Mouse (Mus musculus) hindbrain, embryonic 11.5 days (tissue): ENCODE measurements at regions not wholly inside any gene's neighbourhood (a gene's known extent, or its start where the extent isn't known, plus 50 kb on each side); places are given as distances from the start of the nearest gene placed in this dataset.

Source experiments
- ATAC-seq: fragments of 200-750 bp; cut with Nextera tagmentation; 2 replicates; pipeline ENCODE4 v1.8.0; 2017; ENCODE audit warnings: mild to moderate bottlenecking, moderate TSS enrichment, moderate library complexity; ENCODE audit not compliant: low FRiP score
- DNase-seq: peaks from one replicate; pipeline ENCODE4 v3.0.0-alpha.2; 2015; ENCODE audit warnings: low spot score
- H3K27ac ChIP-seq: fragments of 300-500 bp; sonication (generic); 2 replicates; pipeline ENCODE4 v1.5.1; 2014; ENCODE audit warnings: mild to moderate bottlenecking, low read depth, low read length
- H3K27me3 ChIP-seq: fragments of 300-500 bp; sonication (generic); 2 replicates; pipeline ENCODE4 v1.6.1; 2014; ENCODE audit warnings: mild to moderate bottlenecking, low read length, moderate library complexity, mixed read lengths; ENCODE audit not compliant: control insufficient read depth, insufficient read depth
- H3K36me3 ChIP-seq: fragments of 300-500 bp; sonication (generic); 2 replicates; pipeline ENCODE4 v1.6.1; 2014; ENCODE audit warnings: mild to moderate bottlenecking, low read length, moderate library complexity, mixed read lengths; ENCODE audit not compliant: control insufficient read depth, insufficient read depth
- H3K4me1 ChIP-seq: fragments of 300-500 bp; sonication (generic); replicated peaks from 2 replicates; pipeline ENCODE4 v1.6.1; 2014; ENCODE audit warnings: low read length, mixed read lengths; ENCODE audit not compliant: control insufficient read depth, insufficient read depth
- H3K4me2 ChIP-seq: fragments of 300-500 bp; sonication (generic); replicated peaks from 2 replicates; pipeline ENCODE4 v1.6.1; 2014; ENCODE audit warnings: mild to moderate bottlenecking, low read depth, low read length
- H3K4me3 ChIP-seq: fragments of 300-500 bp; sonication (generic); 2 replicates; pipeline ENCODE4 v1.5.1; 2014; ENCODE audit warnings: low read depth, low read length
- H3K9ac ChIP-seq: fragments of 300-500 bp; sonication (generic); 2 replicates; pipeline ENCODE4 v1.6.1; 2014; ENCODE audit warnings: low read depth, low read length
- H3K9me3 ChIP-seq: fragments of 300-500 bp; sonication (generic); 2 replicates; pipeline ENCODE4 v1.6.1; 2016; ENCODE audit warnings: low read length; ENCODE audit not compliant: control insufficient read depth
- WGBS: fragments of 180-500 bp; shearing (Covaris S2); extraction: QIAGEN DNeasy Blood & Tissue Kit; methylation state at CpG from one replicate; pipeline ENCODE4 v1.1.7; 2014; 5-methylcytosine and 5-hydroxymethylcytosine counted together

GRCm38 (mm10) chr5:148608178-148608577 lies 55.6 kb upstream of the Ubl3 start:
- 59% methylated on average over 9 of the region's 9 CpGs for WGBS
- H3K4me2 ChIP-seq = no peak overlapping the region
- no peaks in the 10 kb centered on the region for H3K4me1 ChIP-seq
- H3K27me3 ChIP-seq = no peaks in the 10 kb centered on the region
- no peaks in the 10 kb centered on the region for H3K9me3 ChIP-seq
- H3K36me3 ChIP-seq = no peaks in the 10 kb centered on the region
- ATAC-seq = no peak
- H3K9ac ChIP-seq = no peak overlapping the region
- H3K4me3 ChIP-seq = no peak overlapping the region
- no peak overlapping the region for H3K27ac ChIP-seq
- no peak for DNase-seq

- no peaks in the 10 kb centered on the region for H3K9me3 ChIP-seq
- H3K27ac ChIP-seq = no peak overlapping the region
- H3K27me3 ChIP-seq = no peaks in the 10 kb centered on the region
- no peak overlapping the region for H3K9ac ChIP-seq
- ATAC-seq = no peak
- no peak overlapping the region for H3K4me2 ChIP-seq
- DNase-seq = no peak
- no peak overlapping the region for H3K4me3 ChIP-seq
- no peaks in the 10 kb centered on the region for H3K4me1 ChIP-seq
- WGBS = 90% methylated on average over 8 of the region's 8 CpGs
- H3K36me3 ChIP-seq = no peaks in the 10 kb centered on the region
Observed at GRCm38 (mm10) chr5:148605730-148606129, 53.1 kb upstream of the Ubl3 start.
